Mouse (Mus musculus): ENCODE measurements around the gene Tepsin. TPM values are rescaled to one million over a fixed set of nuclear protein-coding genes. Genes with fewer than 3 reads are reported as not detected.

Tepsin gene
- polyA plus RNA-seq, 1 experiment from 2014 or later = 18.5 TPM

Small RNA genes lying within 50 kb of the gene (microRNA-seq; reads per million reads assigned to microRNA genes)
- not detected for gene Gm25948

Other genes with a start within 250 kb of the Tepsin start
- 112 TPM in 2 replicates for gene Chmp6, start 185.3 kb downstream of the Tepsin start, polyA plus RNA-seq (2015; fragmentation: Nextera tagmentation; extraction: Ambion mirVana)
- 16.6 and 16.8 TPM in 2 replicates for gene Baiap2, start 156.0 kb downstream of the Tepsin start, polyA plus RNA-seq (2015; fragmentation: Nextera tagmentation; extraction: Ambion mirVana)
- gene Aatk, start 51.6 kb downstream of the Tepsin start, polyA plus RNA-seq (2015; fragmentation: Nextera tagmentation; extraction: Ambion mirVana) = 5.2 and 6.1 TPM in 2 replicates
- 27.3 and 29.0 TPM in 2 replicates for gene Cep131, start 11.9 kb downstream of the Tepsin start, polyA plus RNA-seq (2015; fragmentation: Nextera tagmentation; extraction: Ambion mirVana)
- gene Ndufaf8, start 197 bp upstream of the Tepsin start, polyA plus RNA-seq (2015; fragmentation: Nextera tagmentation; extraction: Ambion mirVana) = 69.3 and 76.9 TPM in 2 replicates
- gene Slc38a10, start 52.6 kb upstream of the Tepsin start, polyA plus RNA-seq (2015; fragmentation: Nextera tagmentation; extraction: Ambion mirVana) = 86.4 and 94.5 TPM in 2 replicates
- 12.7 and 13.8 TPM in 2 replicates for gene Bahcc1, start 134.2 kb upstream of the Tepsin start, polyA plus RNA-seq (2015; fragmentation: Nextera tagmentation; extraction: Ambion mirVana)
- gene Actg1, start 249.8 kb upstream of the Tepsin start, polyA plus RNA-seq (2015; fragmentation: Nextera tagmentation; extraction: Ambion mirVana) = 2,628 and 2,724 TPM in 2 replicates